Mouse (Mus musculus) liver, embryonic 11.5 days (tissue): ENCODE measurements around the gene Fgfr2. TPM values are rescaled to one million over a fixed set of nuclear protein-coding genes. Genes with fewer than 3 reads are reported as not detected.

ENCODE experiments used
- ATAC-seq: fragments of 200-750 bp; cut with Nextera tagmentation; replicated peaks from 2 replicates; pipeline ENCODE4 v1.8.0; 2017; ENCODE audit warnings: moderate number of reproducible peaks, mild to moderate bottlenecking, moderate TSS enrichment, moderate library complexity; ENCODE audit not compliant: low FRiP score
- DNase-seq: peaks from one replicate; pipeline ENCODE4 v3.0.0-alpha.2; 2017; ENCODE audit warnings: low spot score
- H3K27ac ChIP-seq: fragments of 300-500 bp; sonication (generic); 2 replicates; pipeline ENCODE4 v1.5.1; 2014; ENCODE audit warnings: mild to moderate bottlenecking, low read depth, low read length, control low read depth
- H3K27me3 ChIP-seq: fragments of 300-500 bp; sonication (generic); replicated peaks from 2 replicates; pipeline ENCODE4 v1.6.1; 2014; ENCODE audit warnings: low read length, mixed read lengths; ENCODE audit not compliant: control insufficient read depth, insufficient read depth
- H3K36me3 ChIP-seq: fragments of 300-500 bp; sonication (generic); 2 replicates; pipeline ENCODE4 v1.6.1; 2014; ENCODE audit warnings: mild to moderate bottlenecking, low read length, moderate library complexity, mixed read lengths; ENCODE audit not compliant: control insufficient read depth, insufficient read depth
- H3K4me1 ChIP-seq: fragments of 300-500 bp; sonication (generic); replicated peaks from 2 replicates; pipeline ENCODE4 v1.6.1; 2014; ENCODE audit warnings: low read length, mixed read lengths; ENCODE audit not compliant: control insufficient read depth, insufficient read depth
- H3K4me2 ChIP-seq: fragments of 300-500 bp; sonication (generic); 2 replicates; pipeline ENCODE4 v1.6.1; 2014; ENCODE audit warnings: mild to moderate bottlenecking, control low read depth, moderate library complexity
- H3K4me3 ChIP-seq: fragments of 300-500 bp; sonication (generic); 2 replicates; pipeline ENCODE4 v1.5.1; 2014; ENCODE audit warnings: low read depth, low read length, control low read depth
- H3K9ac ChIP-seq: fragments of 300-500 bp; sonication (generic); 2 replicates; pipeline ENCODE4 v1.6.1; 2014; ENCODE audit warnings: low read depth, low read length, control low read depth
- H3K9me3 ChIP-seq: fragments of 300-500 bp; sonication (generic); 2 replicates; pipeline ENCODE4 v1.6.1; 2016; ENCODE audit warnings: low read length, inconsistent platforms, mixed read lengths; ENCODE audit not compliant: control insufficient read depth
- WGBS: fragments of 180-500 bp; shearing (Covaris S2); extraction: QIAGEN DNeasy Blood & Tissue Kit; methylation state at CpG from one replicate; pipeline ENCODE4 v1.1.7; 2014; 5-methylcytosine and 5-hydroxymethylcytosine counted together
- polyA plus RNA-seq: library from polyadenylated mRNA; unstranded; fragments of >200 nt; fragmentation: Nextera tagmentation; extraction: Ambion mirVana; gene quantifications from 2 replicates; pipeline ENCODE4 v1.2.1, GENCODE M21; 2014

Gene Fgfr2
- polyA plus RNA-seq, 1 experiment from 2014 or later: 32.6 TPM

DNA sequence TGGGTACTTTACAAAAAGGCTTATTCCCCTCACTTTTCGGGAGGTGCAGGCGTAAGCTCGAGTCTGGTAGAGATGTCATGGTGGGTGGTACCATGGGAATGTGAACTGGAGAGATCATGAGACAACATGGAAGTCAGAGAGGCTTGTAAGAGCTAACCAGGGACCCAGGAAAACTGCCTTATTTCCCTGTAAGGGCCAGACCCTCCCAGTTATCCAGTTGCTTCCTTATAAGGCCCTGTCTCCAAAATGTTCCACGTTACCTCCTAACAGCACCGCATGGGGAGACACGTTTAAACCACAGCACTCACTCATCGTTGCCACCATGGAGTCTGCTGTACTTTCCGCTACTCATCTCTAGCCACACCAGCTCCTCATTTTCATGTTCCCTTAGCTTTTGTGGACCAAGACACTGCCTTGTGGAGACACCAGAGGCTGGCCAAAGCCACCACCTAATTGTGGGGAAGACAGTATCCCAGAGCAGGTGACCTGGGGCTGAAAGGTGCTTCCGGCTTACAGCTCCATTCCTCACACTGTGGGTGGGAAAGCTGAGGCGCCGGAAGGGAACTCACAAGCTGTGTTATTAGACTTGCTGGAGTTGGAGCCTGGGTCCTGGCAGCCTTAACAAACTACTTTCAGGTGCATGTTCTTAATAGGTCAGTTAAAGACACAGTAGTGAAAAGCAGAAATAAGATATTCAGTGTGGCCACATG lies 2178.2 kb downstream of the Fgfr2 start:
- H3K4me2 ChIP-seq: no peak overlapping the region
- H3K36me3 ChIP-seq: no peaks in the 10 kb centered on the region
- WGBS: 83% methylated on average over 11 of the region's 11 CpGs
- H3K9me3 ChIP-seq: no peaks in the 10 kb centered on the region
- H3K27ac ChIP-seq: no peak overlapping the region
- no peak overlapping the region for H3K9ac ChIP-seq
- H3K4me3 ChIP-seq: no peak overlapping the region
- peaks cover 3% of the 10 kb centered on the region; the same call in 1 of the 2 replicates for H3K27me3 ChIP-seq
- DNase-seq (no peak), ATAC-seq (no peak)
- peaks cover 7% of the 10 kb centered on the region for H3K4me1 ChIP-seq

DNA sequence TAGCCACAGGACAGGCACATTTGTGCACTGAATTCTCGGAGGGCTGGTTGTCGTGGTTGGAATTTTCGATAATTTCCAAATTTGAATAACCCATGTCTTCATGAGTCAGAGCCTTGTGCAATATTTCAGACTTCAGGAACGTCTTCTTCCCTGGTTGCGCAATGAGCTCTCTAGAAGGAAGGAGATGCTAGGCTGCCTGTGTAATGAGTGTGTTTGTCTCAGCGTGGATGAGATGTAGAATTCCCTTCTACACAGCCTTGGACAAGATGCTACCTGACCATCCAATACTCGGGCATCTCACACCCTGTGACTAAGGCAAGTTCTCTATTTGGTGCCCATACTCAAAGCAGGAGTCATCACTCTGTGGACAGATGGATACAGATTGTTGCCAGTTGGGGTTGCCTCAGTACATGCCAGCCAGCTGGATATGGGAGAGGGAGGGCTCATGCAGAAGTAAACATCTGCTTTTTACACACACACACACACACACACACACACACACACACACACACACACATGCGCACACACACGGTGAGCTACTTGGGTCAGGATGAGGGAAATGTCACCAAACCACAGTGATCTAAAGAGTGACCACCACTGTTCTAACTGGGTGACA lies 2179.8 kb downstream of the Fgfr2 start:
- Histone ChIP-seq H3K9ac (no peak overlapping the region), H3K27ac (no peak overlapping the region), H3K4me3 (no peak overlapping the region), H3K4me2 (no peak overlapping the region), H3K27me3 (peaks cover 11% of the 10 kb centered on the region), H3K36me3 (no peaks in the 10 kb centered on the region), H3K9me3 (no peaks in the 10 kb centered on the region), H3K4me1 (no peaks in the 10 kb centered on the region)
- WGBS: 75% methylated on average over 9 of the region's 9 CpGs
- DNase-seq: no peak
- no peak for ATAC-seq

GRCm38 (mm10) chr7:130940733-130941132 lies 2182.4 kb downstream of the Fgfr2 start:
- no peaks in the 10 kb centered on the region; the same call in 1 of the 2 replicates for H3K4me1 ChIP-seq
- H3K27ac ChIP-seq: no peak overlapping the region
- ATAC-seq (no peak), DNase-seq (no peak)
- no peak overlapping the region for H3K9ac ChIP-seq
- H3K4me2 ChIP-seq: no peak overlapping the region
- no peaks in the 10 kb centered on the region for H3K36me3 ChIP-seq
- H3K27me3 ChIP-seq: peaks cover 38% of the 10 kb centered on the region
- WGBS: 80% methylated on average over 8 of the region's 8 CpGs
- H3K4me3 ChIP-seq: no peak overlapping the region
- no peaks in the 10 kb centered on the region for H3K9me3 ChIP-seq

- 87% methylated on average over 8 of the region's 8 CpGs for WGBS
- no peak overlapping the region for H3K4me2 ChIP-seq
- no peak overlapping the region for H3K9ac ChIP-seq
- H3K36me3 ChIP-seq: no peaks in the 10 kb centered on the region
- no peaks in the 10 kb centered on the region; the same call in 1 of the 2 replicates for H3K4me1 ChIP-seq
- DNase-seq: no peak
- no peak overlapping the region for H3K27ac ChIP-seq
- peaks cover 56% of the 10 kb centered on the region for H3K27me3 ChIP-seq
- no peak for ATAC-seq
- no peaks in the 10 kb centered on the region for H3K9me3 ChIP-seq
- no peak overlapping the region for H3K4me3 ChIP-seq
Measured at GRCm38 (mm10) chr7:130938896-130939295, 2184.3 kb downstream of the Fgfr2 start.

DNA sequence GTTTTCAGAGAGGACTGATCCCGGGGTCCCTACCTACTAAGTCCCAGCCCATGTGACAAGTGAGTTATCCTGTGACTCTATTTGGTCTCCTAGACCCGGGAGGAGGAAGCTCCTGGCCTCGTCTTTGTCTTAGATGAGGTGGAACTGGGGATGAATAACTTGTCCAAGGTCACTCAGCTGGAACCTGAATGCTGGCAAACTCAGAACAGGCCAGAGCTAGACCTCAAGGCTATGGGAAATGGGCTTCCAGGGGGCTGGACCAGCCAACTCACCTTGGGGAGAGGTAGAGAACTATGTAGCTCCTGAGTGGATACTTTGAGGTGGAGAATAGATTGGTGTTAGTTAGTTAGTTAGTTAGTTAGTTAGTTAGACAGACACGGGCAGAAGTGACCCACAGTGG lies 2185.1 kb downstream of the Fgfr2 start:
- Histone ChIP-seq H3K4me3 (no peak overlapping the region), H3K27me3 (peaks cover 63% of the 10 kb centered on the region), H3K4me1 (no peaks in the 10 kb centered on the region; the same call in 1 of the 2 replicates), H3K9ac (no peak overlapping the region), H3K4me2 (no peak overlapping the region), H3K27ac (no peak overlapping the region), H3K36me3 (no peaks in the 10 kb centered on the region), H3K9me3 (no peaks in the 10 kb centered on the region)
- DNase-seq (no peak), ATAC-seq (no peak)
- WGBS: 45% methylated on average over 4 of the region's 4 CpGs

DNA sequence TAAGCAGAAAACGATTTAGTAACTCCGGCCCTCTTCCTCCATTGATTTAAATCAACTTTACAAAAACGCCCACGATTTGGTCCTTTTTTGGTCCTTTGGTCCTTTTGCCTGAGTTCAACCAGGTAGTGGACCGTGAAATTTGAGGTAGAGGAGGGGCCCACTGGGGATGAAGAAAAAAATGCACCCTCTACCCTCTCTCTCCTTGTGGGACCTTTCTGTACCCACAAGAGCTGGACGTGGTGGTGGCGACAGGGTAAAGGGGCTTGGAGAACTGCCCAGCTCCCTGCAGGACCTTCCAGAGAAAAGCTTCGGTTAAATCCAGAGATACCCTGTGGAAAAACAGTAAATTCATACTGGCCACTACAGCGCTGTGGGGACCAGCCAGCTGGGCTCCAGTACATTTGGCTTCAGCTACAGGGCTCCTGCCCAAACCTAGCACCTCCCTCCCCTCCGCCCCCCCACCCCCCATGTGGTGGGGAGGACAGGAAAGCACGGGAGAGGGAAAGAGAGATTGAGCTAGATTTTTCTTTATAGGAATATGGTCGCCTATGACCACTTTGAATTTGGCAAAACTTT lies 2185.8 kb downstream of the Fgfr2 start:
- Histone ChIP-seq H3K9ac (no peak overlapping the region), H3K4me3 (no peak overlapping the region), H3K9me3 (no peaks in the 10 kb centered on the region), H3K36me3 (no peaks in the 10 kb centered on the region), H3K4me1 (no peaks in the 10 kb centered on the region; the same call in 1 of the 2 replicates), H3K27ac (no peak overlapping the region), H3K27me3 (peaks cover 65% of the 10 kb centered on the region), H3K4me2 (no peak overlapping the region)
- ATAC-seq (no peak), DNase-seq (no peak)
- WGBS: 28% methylated on average over 12 of the region's 12 CpGs

- H3K9ac ChIP-seq: no peak overlapping the region
- H3K27ac ChIP-seq: no peak overlapping the region
- no peaks in the 10 kb centered on the region for H3K9me3 ChIP-seq
- H3K4me2 ChIP-seq: peak overlapping the region; percentile 69
- WGBS: 2% methylated on average over 49 of the region's 49 CpGs
- H3K27me3 ChIP-seq: peaks cover 65% of the 10 kb centered on the region
- DNase-seq: peak; percentile 41
- ATAC-seq: 0 out of 2 replicates have a peak, but pooled peaks have one; percentile 10
- no peaks in the 10 kb centered on the region; the same call in 1 of the 2 replicates for H3K4me1 ChIP-seq
- H3K36me3 ChIP-seq: no peaks in the 10 kb centered on the region
- peak overlapping the region; percentile 45 for H3K4me3 ChIP-seq
Measured at GRCm38 (mm10) chr7:130936472-130936951, 2186.6 kb downstream of the Fgfr2 start.

DNA sequence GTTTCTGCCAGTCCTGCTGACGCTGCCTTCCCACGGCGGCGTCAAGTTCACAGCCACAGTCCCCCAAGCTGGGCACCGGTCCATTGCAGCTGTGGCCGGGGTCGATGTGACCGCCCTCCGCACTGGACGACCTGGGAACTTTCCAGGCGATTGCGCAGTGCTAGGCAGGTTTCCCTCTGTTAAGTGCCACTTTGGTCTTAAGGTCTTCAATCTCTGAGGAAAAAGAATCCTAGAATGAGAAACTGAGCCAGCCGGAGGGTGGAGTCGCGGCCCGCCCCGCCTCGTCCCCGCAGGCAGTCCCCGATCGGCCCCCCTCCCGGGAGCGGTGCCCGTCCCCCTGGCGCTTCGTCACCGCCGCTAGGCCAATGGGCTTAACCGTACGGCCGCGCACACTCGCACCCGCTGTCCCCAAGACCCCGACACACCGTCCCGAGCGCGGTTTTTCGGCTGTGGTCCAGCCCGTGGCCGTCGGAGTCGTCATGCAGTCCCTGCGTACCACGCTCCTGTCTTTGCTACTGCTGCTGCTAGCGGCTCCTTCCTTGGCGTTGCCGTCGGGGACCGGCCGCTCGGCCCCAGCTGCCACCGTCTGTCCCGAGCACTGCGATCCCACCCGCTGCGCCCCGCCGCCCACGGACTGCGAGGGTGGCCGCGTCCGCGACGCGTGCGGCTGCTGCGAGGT lies 2187.2 kb downstream of the Fgfr2 start, which contains the start of gene Htra1:
Htra1 (plus strand) TSS at position 319 of the 679 bp plus-strand sequence.
- H3K36me3 ChIP-seq: no peaks in the 10 kb centered on the region
- H3K9ac ChIP-seq: no peak within 1 kb of the TSS
- H3K9me3 ChIP-seq: no peaks in the 10 kb centered on the region
- DNase-seq: peak; percentile 48
- no peak within 1 kb of the TSS for H3K27ac ChIP-seq
- H3K27me3 ChIP-seq: peaks cover 63% of the 10 kb centered on the region
- 0 out of 2 replicates have a peak, but pooled peaks have one; percentile 39 for ATAC-seq
- H3K4me2 ChIP-seq: peak within 1 kb of the TSS; percentile 69
- under 1% methylated on average over 70 of the region's 70 CpGs for WGBS
- peak within 1 kb of the TSS; percentile 45 for H3K4me3 ChIP-seq
- no peaks in the 10 kb centered on the region; the same call in 1 of the 2 replicates for H3K4me1 ChIP-seq
